Mouse (Mus musculus) midbrain, embryonic 14.5 days (tissue): Measurements from ENCODE around the gene Krtap4-9. TPM values are rescaled to one million over a fixed set of nuclear protein-coding genes. Genes with fewer than 3 reads are reported as not detected.
"Not testable (repeated sequence)": the region's sequence is repeated elsewhere in the genome, so short reads cannot be mapped to it uniquely, and the experiment has no call there.

Experiments
- ATAC-seq: fragments of 200-750 bp; cut with Nextera tagmentation; 2 replicates; pipeline ENCODE4 v1.8.0; 2017; ENCODE audit warnings: moderate number of reproducible peaks, moderate library complexity; ENCODE audit not compliant: low FRiP score, low TSS enrichment
- DNase-seq: peaks from one replicate; pipeline ENCODE4 v3.0.0-alpha.2; 2015
- H3K27ac ChIP-seq: fragments of 300-500 bp; sonication (generic); replicated peaks from 2 replicates; pipeline ENCODE4 v1.5.1; 2014; ENCODE audit warnings: mild to moderate bottlenecking, low read depth, low read length, moderate library complexity
- H3K27me3 ChIP-seq: fragments of 300-500 bp; sonication (generic); 2 replicates; pipeline ENCODE4 v1.6.1; 2014; ENCODE audit warnings: low read length, control low read depth, mixed read lengths; ENCODE audit not compliant: control insufficient read depth, insufficient read depth
- H3K36me3 ChIP-seq: fragments of 300-500 bp; sonication (generic); 2 replicates; pipeline ENCODE4 v1.6.1; 2014; ENCODE audit warnings: low read length, control low read depth; ENCODE audit not compliant: control insufficient read depth, insufficient read depth
- H3K4me1 ChIP-seq: fragments of 300-500 bp; sonication (generic); 2 replicates; pipeline ENCODE4 v1.6.1; 2014; ENCODE audit warnings: mild to moderate bottlenecking, antibody characterized with exemption, low read length, control low read depth; ENCODE audit not compliant: control insufficient read depth, insufficient read depth
- H3K4me2 ChIP-seq: fragments of 300-500 bp; sonication (generic); 2 replicates; pipeline ENCODE4 v1.6.1; 2014; ENCODE audit warnings: mild to moderate bottlenecking, low read length, moderate library complexity
- H3K4me3 ChIP-seq: fragments of 300-500 bp; sonication (generic); replicated peaks from 2 replicates; pipeline ENCODE4 v1.5.1; 2014; ENCODE audit warnings: low read depth, low read length
- H3K9ac ChIP-seq: fragments of 300-500 bp; sonication (generic); replicated peaks from 2 replicates; pipeline ENCODE4 v1.6.1; 2014; ENCODE audit warnings: mild to moderate bottlenecking, low read length, moderate library complexity
- H3K9me3 ChIP-seq: fragments of 300-500 bp; sonication (generic); 2 replicates; pipeline ENCODE4 v1.6.1; 2016; ENCODE audit warnings: low read length, control low read depth, mixed read lengths; ENCODE audit not compliant: control insufficient read depth
- WGBS: fragments of 180-500 bp; shearing (Covaris S2); extraction: QIAGEN DNeasy Blood & Tissue Kit; methylation state at CpG from one replicate; pipeline ENCODE4 v1.1.7; 2014; 5-methylcytosine and 5-hydroxymethylcytosine counted together
- polyA plus RNA-seq: library from polyadenylated mRNA; unstranded; fragments of >200 nt; fragmentation: Nextera tagmentation; extraction: Ambion mirVana; gene quantifications from 2 replicates; pipeline ENCODE4 v1.2.1, GENCODE M21; 2014

The Krtap4-9 gene
- polyA plus RNA-seq = not detected in 2 replicates

GRCm38 (mm10) chr11:99784900-99785299 is at the start of gene Krtap4-9:
Krtap4-9 (plus strand) TSS chr11:99785200.
- H3K4me2 ChIP-seq, H3K4me3 ChIP-seq: not testable (repeated sequence)

GRCm38 (mm10) chr11:99743985-99744384 is 41.0 kb upstream of the Krtap4-9 start:
- ATAC-seq (no peak), DNase-seq (no peak)
- H3K4me3 ChIP-seq = no peak overlapping the region
- 92% methylated on average over 3 of the region's 3 CpGs for WGBS
- no peaks in the 10 kb centered on the region for H3K4me1 ChIP-seq
- no peaks in the 10 kb centered on the region for H3K27me3 ChIP-seq
- H3K36me3 ChIP-seq = no peaks in the 10 kb centered on the region
- H3K4me2 ChIP-seq = no peak overlapping the region
- no peak overlapping the region for H3K9ac ChIP-seq
- no peaks in the 10 kb centered on the region for H3K9me3 ChIP-seq
- no peak overlapping the region for H3K27ac ChIP-seq

More at GRCm38 (mm10) chr11:99784900-99785299, at the start of gene Krtap4-9:
- H3K36me3 ChIP-seq, H3K27me3 ChIP-seq, DNase-seq, H3K9ac ChIP-seq, H3K27ac ChIP-seq, H3K4me1 ChIP-seq, H3K9me3 ChIP-seq, ATAC-seq: not testable (repeated sequence)

- Histone ChIP-seq H3K4me3 (no peak overlapping the region), H3K27me3 (no peaks in the 10 kb centered on the region), H3K9ac (no peak overlapping the region), H3K27ac (no peak overlapping the region), H3K9me3 (no peaks in the 10 kb centered on the region), H3K36me3 (no peaks in the 10 kb centered on the region), H3K4me1 (no peaks in the 10 kb centered on the region), H3K4me2 (no peak overlapping the region)
- 91% methylated on average over 1 of the region's 1 CpGs for WGBS
- no peak for DNase-seq
- no peak for ATAC-seq
These were observed 26.1 kb upstream of the Krtap4-9 start for GRCm38 (mm10) chr11:99758877-99759276.

- 84% methylated on average over 2 of the region's 2 CpGs for WGBS
- no peak overlapping the region for H3K4me2 ChIP-seq
- H3K36me3 ChIP-seq = no peaks in the 10 kb centered on the region
- H3K9me3 ChIP-seq = no peaks in the 10 kb centered on the region
- H3K4me1 ChIP-seq = no peaks in the 10 kb centered on the region
- no peak for DNase-seq
- H3K4me3 ChIP-seq = no peak overlapping the region
- no peak overlapping the region for H3K9ac ChIP-seq
- H3K27ac ChIP-seq = no peak overlapping the region
- ATAC-seq = no peak
- H3K27me3 ChIP-seq = no peaks in the 10 kb centered on the region
These were observed 16.6 kb upstream of the Krtap4-9 start for GRCm38 (mm10) chr11:99768410-99768809.

- H3K9me3 ChIP-seq, ATAC-seq, H3K27ac ChIP-seq, H3K36me3 ChIP-seq, DNase-seq, H3K27me3 ChIP-seq, H3K4me1 ChIP-seq, H3K4me2 ChIP-seq, H3K9ac ChIP-seq, H3K4me3 ChIP-seq: not testable (repeated sequence)
These were observed 12.2 kb upstream of the Krtap4-9 start, which contains the start of gene Gm11595 for GRCm38 (mm10) chr11:99772813-99773212. Gm11595 (minus strand) TSS chr11:99772913.

GRCm38 (mm10) chr11:99778401-99778800 is 6.6 kb upstream of the Krtap4-9 start:
- WGBS = 50% methylated on average over 7 of the region's 7 CpGs
- no peak overlapping the region for H3K9ac ChIP-seq
- no peak overlapping the region for H3K4me3 ChIP-seq
- no peaks in the 10 kb centered on the region for H3K9me3 ChIP-seq
- no peaks in the 10 kb centered on the region for H3K4me1 ChIP-seq
- no peaks in the 10 kb centered on the region for H3K36me3 ChIP-seq
- no peaks in the 10 kb centered on the region for H3K27me3 ChIP-seq
- H3K4me2 ChIP-seq = no peak overlapping the region
- H3K27ac ChIP-seq = no peak overlapping the region
- no peak for ATAC-seq
- DNase-seq = no peak

GRCm38 (mm10) chr11:99780604-99781003 is 4.4 kb upstream of the Krtap4-9 start, which contains the start of gene Krtap4-8:
Krtap4-8 (minus strand) TSS chr11:99780704.
- H3K9ac ChIP-seq = no peak within 1 kb of the TSS
- H3K27me3 ChIP-seq = no peaks in the 10 kb centered on the region
- DNase-seq = no peak
- no peaks in the 10 kb centered on the region for H3K4me1 ChIP-seq
- no peak for ATAC-seq
- no peaks in the 10 kb centered on the region for H3K36me3 ChIP-seq
- H3K9me3 ChIP-seq = no peaks in the 10 kb centered on the region
- H3K4me2 ChIP-seq = no peak within 1 kb of the TSS
- 94% methylated on average over 2 of the region's 2 CpGs for WGBS
- no peak within 1 kb of the TSS for H3K4me3 ChIP-seq
- no peak within 1 kb of the TSS for H3K27ac ChIP-seq

- no peak for DNase-seq
- 83% methylated on average over 2 of the region's 2 CpGs for WGBS
- H3K4me2 ChIP-seq = no peak within 1 kb of the TSS
- H3K27ac ChIP-seq = no peak within 1 kb of the TSS
- no peaks in the 10 kb centered on the region for H3K27me3 ChIP-seq
- H3K9me3 ChIP-seq = no peaks in the 10 kb centered on the region
- H3K9ac ChIP-seq = no peak within 1 kb of the TSS
- no peak within 1 kb of the TSS for H3K4me3 ChIP-seq
- H3K4me1 ChIP-seq = no peaks in the 10 kb centered on the region
- no peak for ATAC-seq
- H3K36me3 ChIP-seq = no peaks in the 10 kb centered on the region
These were observed 8.4 kb downstream of the Krtap4-9 start, which contains the start of gene Gm11596 for GRCm38 (mm10) chr11:99793367-99793766. Gm11596 (minus strand) TSS chr11:99793467.

- ATAC-seq = not testable (repeated sequence)
- no CpG with 5 or more reads among the region's 1 CpGs for WGBS
These were observed 13.8 kb downstream of the Krtap4-9 start, which contains the start of gene Gm11569 for GRCm38 (mm10) chr11:99798832-99799231. Gm11569 (minus strand) TSS chr11:99798932.

More at GRCm38 (mm10) chr11:99798832-99799231, 13.8 kb downstream of the Krtap4-9 start, which contains the start of gene Gm11569:
- H3K4me1 ChIP-seq, H3K36me3 ChIP-seq, H3K4me3 ChIP-seq, H3K27me3 ChIP-seq, H3K9ac ChIP-seq, H3K27ac ChIP-seq, H3K4me2 ChIP-seq, DNase-seq, H3K9me3 ChIP-seq: not testable (repeated sequence)
